Mouse (Mus musculus) brain, embryonic 14.5 days (tissue): ENCODE measurements around the gene Epha5. TPM values are rescaled to one million over a fixed set of nuclear protein-coding genes. Genes with fewer than 3 reads are reported as not detected.

ENCODE experiments used
- DNase-seq: peaks from one replicate; pipeline ENCODE4 v3.0.0-alpha.2; 2011; ENCODE audit warnings: low read depth
- CTCF ChIP-seq: fragments of 200-500 bp; IDR thresholded peaks from 2 replicates; pipeline ENCODE4 v1.5.1; 2012; ENCODE audit warnings: inconsistent platforms, mild to moderate bottlenecking, moderate library complexity, borderline replicate concordance; ENCODE audit not compliant: insufficient read depth, insufficient read length; ENCODE audit errors: extremely low read depth
- POLR2A ChIP-seq: fragments of 200-500 bp; IDR thresholded peaks from 2 replicates; pipeline ENCODE4 v1.6.1; 2012; ENCODE audit warnings: mild to moderate bottlenecking, inconsistent platforms, borderline replicate concordance; ENCODE audit not compliant: poor library complexity, insufficient read depth, insufficient read length, severe bottlenecking; ENCODE audit errors: extremely low read depth
- polyA plus RNA-seq: library from polyadenylated mRNA; depleted of rRNA; stranded (reverse); fragments of >200 nt; gene quantifications from 2 replicates; pipeline ENCODE4 v1.2.3, GENCODE M21; 2012

The Epha5 gene
- polyA plus RNA-seq, 1 experiment: 45.0 TPM

DNA sequence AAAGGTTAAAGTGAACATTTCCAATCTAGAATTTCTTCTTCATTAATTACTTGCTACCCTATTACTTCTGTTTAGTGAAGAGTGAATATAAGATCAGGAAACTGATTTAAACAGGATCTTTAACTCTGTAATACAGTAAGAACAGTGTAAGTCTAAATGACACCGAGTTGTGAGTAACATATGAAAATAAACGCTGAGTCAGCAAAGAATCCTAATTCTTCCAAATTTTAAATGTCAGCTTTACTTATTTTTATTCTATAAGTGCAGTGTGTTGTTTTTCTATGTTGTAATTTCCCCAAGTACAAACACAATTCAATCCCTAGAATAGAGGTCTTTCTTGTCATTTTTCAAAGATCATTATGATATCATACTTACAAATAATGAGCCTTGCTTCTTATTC, 363.3 kb downstream of the Epha5 start:
- no peak for TF ChIP-seq POLR2A
- no peak for TF ChIP-seq CTCF
- no peak for DNase-seq

DNA sequence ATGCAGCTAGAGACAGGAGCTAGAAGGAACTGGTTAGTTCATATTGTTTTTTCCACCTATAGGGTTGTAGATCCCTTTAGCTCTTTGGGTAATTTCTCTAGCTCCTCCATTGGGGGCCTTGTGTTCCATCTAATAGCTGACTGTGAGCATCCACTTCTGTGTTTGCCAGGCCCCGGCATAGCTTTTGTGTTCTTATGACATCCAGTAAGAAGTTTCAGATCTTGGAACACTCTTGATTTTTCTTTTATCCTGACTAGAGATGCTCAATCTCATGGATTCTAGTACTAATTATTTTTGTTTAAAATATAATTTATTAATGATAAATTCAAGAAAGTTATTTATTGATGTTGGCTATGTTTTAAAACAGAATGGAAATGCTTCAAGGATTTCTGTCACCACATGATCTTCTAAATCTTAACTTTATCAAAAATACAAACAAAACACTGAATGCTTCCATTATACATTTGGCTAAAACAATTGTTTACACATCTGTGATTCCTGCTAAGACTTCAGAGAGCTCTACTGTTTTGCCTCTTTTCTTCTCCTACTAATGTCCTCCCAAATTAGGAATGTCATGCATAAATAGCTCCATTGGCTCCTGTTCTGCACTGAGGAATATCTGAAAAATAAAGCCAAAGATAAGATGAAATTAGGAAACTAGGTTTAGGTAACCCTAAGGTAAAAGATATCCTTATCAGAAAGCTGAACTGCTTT, 379.8 kb downstream of the Epha5 start:
- no peak for TF ChIP-seq CTCF
- no peak for TF ChIP-seq POLR2A
- DNase-seq: no peak
